Mouse (Mus musculus) heart, postnatal 10 days (tissue): ENCODE measurements at regions not wholly inside any gene's neighbourhood (a gene's known extent, or its start where the extent isn't known, plus 50 kb on each side); places are given as distances from the start of the nearest gene placed in this dataset.

ENCODE experiments used
- DNase-seq, 2 experiments: peaks; one replicate each; pipeline ENCODE4 v3.0.0; 2021
- intact Hi-C: fragments of 180-260 bp; cut with DNase I; formaldehyde crosslinking; loops from one replicate; pipeline ENCODE4 v1.15.1; 2025

DNA sequence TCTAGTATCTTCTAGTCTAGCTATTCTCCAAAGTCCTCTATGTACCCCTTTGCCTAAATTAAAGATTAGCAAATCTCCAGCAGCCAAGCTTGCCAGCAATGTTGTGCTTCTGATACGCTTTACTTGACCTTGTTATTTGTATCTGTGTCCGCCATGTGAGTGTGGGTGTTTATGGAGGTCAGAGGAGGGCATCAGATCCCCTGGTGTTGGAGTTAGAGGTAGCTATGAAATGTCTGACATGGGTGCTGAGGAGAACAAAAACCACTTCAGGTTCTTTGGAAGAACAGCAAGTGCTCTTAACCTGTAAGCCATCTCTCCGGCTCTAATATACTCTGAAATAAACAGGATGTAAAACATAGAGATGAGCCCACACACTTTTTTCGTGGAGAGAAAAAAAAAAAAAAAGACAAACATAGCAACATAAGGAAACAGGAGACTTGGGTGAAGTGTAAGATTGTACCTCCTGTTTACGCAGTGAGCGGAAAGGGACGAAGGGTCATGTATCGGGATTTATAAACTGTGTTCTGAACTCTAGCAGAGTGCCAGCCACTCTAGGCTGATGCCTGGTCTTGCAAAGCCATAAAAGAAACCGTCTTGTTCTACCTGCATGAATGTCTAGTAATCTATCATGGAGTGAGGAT lies 326.3 kb downstream of the Gadd45g start:
- no peak for DNase-seq

DNA sequence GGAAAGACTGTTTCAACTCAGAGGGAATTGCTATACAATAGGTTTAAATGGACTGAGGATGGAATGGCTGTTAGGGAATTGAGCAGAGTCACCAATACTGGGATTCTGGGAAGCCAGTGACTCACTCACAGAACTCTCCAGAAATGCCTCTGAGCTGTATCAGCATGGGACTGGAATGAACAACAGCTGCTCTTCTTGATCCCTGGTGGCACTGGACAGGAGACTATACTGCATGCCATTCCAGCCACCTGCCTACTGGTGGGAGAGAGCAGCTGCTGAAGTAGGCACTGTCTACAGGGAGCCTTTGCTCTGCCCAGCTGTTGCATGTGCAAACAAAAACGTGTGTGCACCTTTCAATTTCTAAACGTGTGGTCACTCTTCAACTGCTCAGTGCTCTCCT lies 329.2 kb downstream of the Gadd45g start:
- intact Hi-C loops = no loop called here
- no peak for DNase-seq

More for the DNA sequence above, 326.3 kb downstream of the Gadd45g start:
- intact Hi-C loops = no loop called here

DNA sequence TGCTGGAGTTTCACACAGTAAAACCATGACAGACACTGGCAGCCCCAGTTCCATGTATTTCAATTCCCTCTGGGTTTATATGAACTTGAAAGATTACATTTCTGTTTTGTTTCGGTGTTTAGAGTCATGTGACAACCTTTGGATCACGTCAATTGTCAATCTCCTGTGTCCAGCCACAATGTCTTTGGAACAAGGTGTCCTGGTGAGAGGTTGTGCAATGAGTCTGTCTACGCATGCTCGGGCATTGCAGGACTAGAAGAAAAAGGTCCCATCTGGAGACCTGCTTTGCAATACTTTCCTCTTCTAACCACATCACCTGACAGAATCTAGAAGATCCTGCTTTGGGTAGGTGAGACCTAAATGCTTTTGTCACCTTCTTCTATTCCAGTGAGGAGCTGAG lies 333.5 kb downstream of the Gadd45g start:
- intact Hi-C loops = no loop called here
- DNase-seq = no peak

DNA sequence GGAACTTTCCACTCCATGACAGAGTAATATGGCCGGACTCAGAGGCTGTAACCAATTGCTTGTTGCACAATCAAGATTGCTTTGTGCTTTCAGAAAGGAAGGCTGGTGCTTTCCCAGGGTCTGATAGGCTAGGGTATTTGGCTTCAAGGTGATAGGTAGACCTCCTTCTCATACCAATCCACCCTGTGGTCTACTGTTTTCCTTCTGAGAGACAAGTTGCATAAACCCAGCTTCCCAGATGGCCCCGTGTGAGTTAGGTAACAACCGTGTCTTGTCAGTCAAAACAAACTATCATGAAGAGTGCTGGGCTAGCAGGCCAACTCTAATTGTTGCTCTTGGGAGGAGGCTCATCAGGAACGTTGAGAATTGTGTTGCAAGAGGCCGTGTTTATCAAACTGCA lies 337.2 kb downstream of the Gadd45g start:
- no peak for DNase-seq
- intact Hi-C loops = no loop called here

DNA sequence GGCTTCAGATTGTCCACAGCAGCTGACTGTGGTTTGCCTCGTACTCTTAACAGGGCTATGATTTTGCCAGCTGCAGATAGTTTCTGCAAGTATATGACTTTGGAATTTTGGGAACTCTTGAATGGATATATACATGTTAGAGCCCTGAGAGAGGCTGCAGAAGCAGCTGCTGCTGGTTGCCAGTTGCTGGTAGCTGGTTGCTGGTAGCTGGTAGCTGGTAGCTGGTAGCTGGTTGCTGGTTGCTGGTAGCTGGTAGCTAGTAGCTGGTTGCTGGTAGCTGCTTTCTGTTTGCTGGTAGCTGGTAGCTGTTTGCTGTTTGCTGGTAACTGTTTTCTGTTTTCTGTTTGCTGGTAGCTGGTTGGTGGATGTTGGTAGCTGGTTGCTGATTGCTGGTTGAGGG lies 339.1 kb downstream of the Gadd45g start:
- intact Hi-C loops = no loop called here
- DNase-seq = no peak

DNA sequence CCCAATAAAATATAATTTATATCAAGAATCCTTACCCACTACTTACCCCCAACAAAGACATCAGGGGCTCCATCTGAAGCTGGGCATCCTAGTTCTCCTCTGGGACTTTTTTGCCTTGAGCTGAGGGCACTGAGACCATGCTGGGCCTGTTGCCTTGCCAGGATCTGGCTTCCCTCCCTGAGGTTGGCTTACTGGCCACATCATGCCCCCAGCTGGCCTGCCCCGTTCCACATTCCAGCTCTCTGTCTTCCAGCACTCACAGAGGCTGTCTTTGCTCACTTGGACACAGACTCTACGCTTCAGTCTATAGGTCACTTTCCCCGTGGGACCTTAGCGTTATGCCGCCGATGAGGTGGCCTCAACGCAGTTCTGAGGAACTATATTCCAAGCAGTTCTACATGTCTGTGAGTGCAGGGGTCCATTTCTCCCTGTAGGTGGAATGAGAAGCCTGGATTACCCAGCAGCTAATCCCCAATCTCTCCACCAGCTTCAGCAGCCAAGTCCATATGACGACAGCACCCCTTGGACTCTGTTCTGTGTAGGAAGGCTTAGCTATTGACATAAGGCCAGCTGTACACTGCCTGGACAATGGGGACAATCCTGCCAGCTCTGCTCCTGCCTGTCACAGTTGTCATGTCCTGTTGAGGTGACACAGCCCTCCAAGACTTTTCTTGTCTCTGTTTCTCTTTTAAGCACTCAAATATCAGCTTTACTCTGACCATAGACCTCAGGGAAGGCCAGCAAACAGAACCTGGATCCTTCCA lies 341.5 kb downstream of the Gadd45g start:
- intact Hi-C loops = no loop called here
- DNase-seq = peak; percentile 20 to 27

DNA sequence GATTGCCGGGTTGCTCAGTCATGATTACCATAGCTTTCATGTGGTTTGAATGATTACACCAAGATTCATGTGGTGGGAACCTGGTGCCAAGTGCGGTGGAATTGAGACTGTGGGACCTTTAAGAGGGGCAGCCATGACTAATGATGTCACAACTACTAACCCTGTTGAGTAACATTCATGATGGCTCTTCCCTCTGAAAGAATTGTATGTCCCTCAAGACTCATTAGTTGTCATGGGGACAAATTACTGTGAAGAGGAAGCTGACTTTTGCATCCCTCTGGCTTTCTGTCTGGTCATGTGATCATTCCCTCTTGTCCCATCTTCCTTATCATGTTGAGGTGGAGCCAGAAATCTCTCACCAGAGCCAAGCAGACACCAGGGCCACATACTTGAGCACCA lies 342.1 kb downstream of the Gadd45g start:
- intact Hi-C loops = no loop called here
- DNase-seq = peak; percentile 14 to 23

DNA sequence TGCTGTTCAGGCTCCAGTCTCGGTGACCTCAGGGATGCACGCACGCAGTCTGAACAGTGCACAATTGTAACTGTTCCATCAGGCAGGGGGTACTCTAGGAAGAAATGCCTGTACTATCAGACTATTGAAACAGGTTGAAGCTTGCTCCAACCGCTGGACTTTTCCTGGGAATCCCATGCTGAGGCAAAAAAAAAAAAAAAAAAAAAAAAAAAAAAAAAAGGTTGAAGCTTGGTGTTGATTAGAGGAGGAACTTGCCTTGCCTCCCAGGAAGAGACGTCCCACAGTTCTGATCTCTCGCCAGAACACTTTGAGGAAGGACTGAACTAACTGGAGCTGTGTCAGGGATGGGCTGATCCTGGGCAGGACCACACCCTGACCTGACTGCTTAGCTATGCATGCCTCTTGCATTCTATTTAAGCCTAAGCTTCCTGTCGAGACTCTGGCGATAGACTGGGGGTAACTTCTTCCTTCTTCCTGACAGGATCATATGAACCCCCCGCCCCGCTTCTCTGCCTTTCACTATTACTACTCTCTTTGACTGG lies 341.6 kb downstream of the Diras2 start:
- no peak for DNase-seq
- intact Hi-C loops = no loop called here

DNA sequence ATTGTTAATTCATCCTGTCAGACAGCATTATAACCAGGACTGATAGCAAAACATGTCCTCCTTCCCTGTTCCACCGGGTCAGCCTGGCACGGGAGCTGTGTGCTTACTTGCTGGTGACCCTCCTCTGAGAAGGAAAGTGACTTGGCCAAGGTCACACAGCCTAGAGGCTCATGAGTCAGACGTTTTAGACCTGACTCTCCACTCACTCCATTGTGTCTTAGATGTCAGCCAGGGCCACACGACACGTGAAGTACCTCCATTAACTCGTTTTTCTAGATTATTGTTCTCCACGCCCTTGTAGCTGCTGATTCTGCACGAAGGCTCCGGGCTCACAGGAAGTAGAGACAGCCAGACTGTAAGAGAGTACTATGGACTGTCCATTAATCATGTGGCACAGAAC lies 340.8 kb downstream of the Diras2 start:
- no peak for DNase-seq
- intact Hi-C loops = no loop called here

DNA sequence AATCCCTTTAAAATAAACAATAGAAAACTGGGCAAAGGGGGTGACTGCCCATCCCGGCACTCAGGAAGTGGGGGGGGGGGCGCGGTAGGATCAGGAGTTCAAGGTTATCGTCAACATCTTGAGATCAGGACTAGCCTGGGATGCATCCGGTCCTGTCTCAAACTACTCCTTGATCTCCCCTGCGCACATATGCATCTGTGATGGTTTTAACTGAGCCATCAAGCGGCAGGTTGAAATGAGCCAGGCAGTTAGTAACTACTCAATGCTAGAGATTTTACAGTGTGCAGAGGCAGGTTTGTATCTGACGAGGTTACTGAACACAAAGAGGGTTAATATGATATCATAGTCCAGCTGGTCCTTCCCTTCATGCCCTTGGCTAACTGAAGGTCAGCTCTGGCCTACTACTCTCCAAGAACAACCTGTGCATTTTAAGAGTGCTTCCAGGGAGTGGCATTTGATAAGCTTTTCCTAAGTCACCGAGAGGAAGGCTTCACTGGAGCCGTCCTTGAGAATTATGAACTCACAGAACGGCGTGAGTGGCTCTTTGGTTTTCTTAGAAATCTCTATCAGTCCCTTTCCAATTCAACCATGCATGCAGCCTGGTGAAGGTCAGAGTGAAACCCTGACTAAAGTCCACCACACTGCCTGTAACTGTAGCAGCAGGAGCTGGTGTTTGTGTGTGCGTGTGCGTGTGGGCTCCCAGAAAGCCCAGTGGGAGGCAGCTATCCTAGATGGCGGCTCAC lies 340.1 kb downstream of the Diras2 start:
- intact Hi-C loops = no loop called here
- no peak for DNase-seq

DNA sequence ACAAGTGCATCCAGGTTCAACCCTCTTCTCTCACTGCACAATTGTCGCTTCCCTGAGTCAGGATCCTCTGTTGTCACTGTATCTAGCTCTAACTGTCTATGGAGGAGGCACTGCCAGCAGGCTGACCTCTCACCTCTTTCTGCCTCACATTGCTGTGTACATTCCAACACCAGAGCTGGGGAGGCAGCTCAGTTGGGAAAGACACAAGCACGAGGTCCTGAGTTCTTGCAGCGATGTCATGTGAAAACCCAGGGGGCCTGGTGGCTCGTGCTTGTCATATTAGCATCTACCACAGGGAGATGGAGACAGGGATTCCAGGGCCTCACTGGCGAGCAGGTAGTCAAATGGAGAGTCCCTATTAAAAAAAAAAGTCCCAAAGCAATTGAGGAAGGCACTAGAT lies 334.2 kb downstream of the Diras2 start:
- intact Hi-C loops = no loop called here
- DNase-seq = peak; percentile 31 to 36

DNA sequence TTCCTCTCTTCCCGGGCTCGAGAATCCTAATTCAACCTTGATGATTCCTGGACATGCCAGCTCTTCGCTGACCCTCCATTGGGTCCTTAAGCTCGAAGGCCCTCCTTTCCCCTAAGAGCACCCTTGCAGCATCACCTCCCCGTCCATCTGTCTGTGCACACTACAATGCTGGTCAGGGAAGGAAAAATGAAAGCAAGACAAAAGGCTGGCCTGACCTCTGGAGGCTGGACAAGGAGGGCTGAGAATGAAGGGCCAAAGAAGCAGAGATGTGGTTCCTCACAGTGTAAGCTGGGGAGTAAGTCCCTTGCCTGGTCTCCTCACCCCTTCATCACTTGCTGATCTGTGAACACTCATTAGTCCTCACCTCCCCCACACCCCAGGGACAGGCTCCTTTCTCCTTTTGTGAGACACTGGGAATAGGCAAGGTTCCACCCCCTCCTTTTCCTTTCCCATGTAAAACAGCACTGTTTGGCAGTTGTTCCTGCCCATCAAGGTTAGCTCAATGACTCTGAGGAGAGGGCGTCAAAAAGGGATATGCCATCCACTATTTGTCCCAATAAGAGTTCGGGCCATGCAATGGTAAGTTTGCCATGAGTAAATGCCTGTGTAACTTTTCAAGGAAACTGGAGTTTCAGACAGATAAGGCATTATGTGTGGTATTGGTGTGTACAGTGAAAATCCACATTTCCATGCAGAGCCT lies 332.3 kb downstream of the Diras2 start:
- intact Hi-C loops = no loop called here
- DNase-seq = no peak

DNA sequence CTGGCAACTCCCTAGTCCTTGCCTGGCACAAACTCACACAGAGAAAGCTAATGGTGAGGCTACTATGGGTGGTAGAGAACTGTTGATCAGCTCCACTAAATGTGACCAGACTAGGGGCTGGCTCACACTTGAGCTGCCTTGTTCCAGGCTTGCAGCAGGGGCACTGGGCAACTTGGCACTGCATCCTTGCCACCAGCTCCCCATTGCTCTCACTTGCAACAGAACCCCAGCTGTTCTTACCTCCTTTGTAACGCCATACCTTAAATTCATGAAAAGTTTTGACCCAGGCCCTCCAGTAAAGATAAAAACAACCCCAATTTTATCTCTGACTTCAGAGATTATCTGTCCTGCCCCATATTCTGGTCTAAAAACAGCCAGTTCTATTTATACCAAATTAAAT lies 328.7 kb downstream of the Diras2 start:
- intact Hi-C loops = no loop called here

DNA sequence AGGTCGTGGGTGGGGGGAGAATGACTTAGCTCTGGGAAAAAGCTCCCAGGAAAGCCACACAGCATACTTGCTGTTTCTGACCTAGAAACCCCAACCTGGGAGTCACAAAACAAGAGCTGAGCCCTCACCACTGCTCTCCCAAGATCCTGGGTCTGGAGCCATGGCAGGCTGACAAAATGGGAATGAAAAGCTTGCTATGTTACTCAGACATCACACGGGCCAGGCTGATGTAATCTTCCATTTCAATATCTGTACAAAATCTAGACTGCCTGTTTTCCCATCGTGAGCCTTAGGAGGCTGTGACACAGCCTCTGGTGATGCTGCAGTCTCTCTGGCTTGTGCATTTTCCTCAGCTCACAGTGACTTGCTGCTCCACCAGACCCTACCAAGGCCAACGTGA lies 325.1 kb downstream of the Diras2 start:
- intact Hi-C loops = no loop called here
- DNase-seq = no peak

More for the DNA sequence above, 328.7 kb downstream of the Diras2 start:
- no peak for DNase-seq

DNA sequence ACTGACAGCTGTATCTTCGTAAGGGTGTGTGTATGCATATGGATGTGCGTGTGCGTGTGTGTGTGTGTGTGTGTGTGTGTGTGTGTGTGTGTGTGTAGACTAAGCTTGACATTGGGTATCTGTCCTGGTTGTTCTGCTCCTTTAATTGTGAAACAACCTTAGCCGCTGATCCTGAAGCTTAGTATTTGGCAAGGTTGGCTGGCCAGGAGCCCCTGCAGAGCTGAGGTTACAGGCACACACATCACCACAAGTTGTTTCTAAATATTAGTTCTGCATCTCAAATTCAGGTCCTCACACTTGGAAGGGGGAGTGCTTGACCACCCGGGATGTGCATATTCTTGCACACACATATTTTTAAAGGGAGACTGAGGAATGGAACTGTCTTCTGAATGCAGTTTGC lies 314.7 kb downstream of the Diras2 start:
- no peak for DNase-seq
- intact Hi-C loops = no loop called here

DNA sequence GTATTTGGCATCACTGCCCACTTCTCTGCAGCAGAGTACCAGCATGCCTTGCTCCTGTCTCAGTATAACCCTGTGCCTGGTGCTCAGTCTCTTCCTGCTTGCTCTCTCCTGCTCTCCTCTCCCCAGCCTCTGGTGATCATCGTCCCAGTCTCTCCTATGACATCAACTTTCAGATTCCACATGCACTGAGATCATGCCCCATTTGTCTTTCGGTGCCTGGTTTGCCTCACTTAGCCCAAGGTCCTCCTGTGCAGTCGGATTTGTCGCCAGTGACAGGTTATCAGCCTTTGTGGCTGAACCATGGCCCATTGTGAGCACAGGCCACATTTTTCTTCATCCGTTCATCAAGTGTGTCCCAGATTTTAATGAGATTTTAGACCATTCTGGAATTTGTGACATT lies 314.0 kb downstream of the Diras2 start:
- DNase-seq = no peak
- intact Hi-C loops = no loop called here

DNA sequence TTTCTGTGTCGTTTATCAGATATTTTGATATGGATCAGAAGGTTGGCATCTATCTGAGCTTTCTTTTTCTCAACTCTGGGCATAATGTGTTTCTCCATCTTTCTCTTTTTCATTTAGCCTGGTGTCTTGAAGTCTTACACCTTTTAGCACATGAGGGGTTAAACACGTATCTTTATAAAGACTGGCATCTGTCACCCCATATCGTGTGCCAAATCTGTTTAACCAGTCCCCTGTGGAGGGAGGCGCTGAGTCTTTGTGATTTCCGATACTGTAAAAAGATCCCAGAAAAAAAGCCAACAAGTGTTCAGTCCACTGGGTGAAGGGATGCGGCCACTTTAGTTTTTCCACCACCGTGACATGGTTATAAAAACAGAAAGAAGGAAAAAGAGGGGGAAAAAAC lies 313.3 kb downstream of the Diras2 start:
- DNase-seq = no peak
- intact Hi-C loops = no loop called here

DNA sequence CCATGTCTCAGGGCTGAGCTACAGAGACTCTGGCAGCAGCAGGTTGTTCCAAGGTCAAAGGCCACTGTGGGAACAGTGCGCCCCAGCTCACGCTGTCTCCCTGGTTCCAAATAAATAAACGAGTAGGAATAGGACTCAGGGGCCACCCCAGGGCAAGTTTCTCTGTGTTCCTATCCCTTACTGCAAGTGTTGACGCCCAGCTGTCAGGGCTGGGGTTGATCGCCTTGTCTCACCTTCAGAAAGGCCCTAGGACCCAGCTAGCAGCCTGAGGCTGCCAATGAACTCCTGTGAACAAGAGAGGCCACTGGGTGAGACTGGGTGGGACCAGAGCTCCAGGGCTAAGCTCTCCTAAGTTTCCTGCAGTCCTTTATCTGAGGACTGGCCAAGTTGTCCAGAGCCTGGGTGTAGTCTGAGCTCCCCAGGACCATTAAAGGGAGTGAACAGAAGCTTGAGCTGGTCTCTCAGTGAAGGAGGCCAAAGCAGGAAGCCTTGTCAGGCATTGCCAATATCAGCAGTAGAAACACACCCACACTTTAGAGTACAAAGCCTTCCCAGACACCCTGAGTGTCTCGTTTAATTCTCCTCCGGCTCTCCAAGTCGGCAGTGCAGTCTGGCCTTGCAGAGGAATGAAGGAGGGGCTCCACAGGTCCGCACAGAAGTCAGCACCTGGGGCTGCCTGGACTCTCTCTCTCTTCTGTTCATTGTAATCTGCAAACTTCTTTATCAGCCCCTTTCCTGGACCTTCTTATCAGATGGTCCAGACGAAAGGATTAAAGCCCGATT lies 308.6 kb downstream of the Diras2 start:
- DNase-seq = peak; percentile 22
- intact Hi-C loops = loop anchor here (1.0 to 10.0 kb wide), 4 partner anchors 245 to 568 kb away; partner anchors contain the start of gene Secisbp2

DNA sequence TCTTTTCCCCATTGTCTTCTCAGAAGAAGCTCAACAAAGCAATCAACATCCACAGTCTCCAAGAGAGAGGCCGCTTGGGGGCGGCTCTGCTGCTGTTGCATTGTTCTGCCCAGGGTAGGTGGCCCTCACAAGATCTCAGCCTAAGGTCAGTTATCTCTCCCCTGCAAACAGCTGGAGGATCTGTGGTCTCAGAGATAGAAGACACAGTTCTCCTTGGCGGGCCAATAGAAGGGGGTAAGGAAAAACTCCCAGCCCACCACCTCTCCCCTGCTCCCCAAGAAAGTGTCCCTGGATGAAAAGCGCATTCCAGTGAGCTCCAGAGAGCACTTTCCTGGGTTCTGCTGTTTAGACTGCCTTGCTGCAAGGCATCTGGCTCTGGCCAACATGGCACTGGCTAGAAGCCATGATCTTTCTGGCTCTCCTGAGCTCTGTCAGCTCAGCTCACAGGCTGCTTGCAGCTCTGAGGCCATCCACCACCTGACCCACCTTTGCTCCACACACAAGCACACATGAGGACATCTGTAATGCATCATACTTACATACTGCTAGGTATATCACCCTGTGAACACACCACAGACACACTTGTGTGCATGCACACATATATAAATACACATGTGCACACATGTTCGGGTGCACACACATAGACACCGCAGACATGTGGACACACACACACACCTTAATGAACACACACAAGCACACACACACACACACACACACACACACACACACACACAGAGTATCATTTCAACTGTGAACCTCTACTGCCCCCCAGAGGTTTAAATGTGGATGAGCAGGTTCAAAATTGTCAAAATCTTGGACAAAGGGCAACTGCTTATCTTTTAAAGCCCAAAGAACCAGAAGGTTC lies 307.7 kb downstream of the Diras2 start:
- DNase-seq = peak; percentile 73
- intact Hi-C loops = loop anchor here (1.0 to 10.0 kb wide), 4 partner anchors 246 to 569 kb away; partner anchors contain the start of gene Secisbp2
